Mouse (Mus musculus): ENCODE measurements at regions not wholly inside any gene's neighbourhood (a gene's known extent, or its start where the extent isn't known, plus 50 kb on each side); places are given as distances from the start of the nearest gene placed in this dataset.

DNA sequence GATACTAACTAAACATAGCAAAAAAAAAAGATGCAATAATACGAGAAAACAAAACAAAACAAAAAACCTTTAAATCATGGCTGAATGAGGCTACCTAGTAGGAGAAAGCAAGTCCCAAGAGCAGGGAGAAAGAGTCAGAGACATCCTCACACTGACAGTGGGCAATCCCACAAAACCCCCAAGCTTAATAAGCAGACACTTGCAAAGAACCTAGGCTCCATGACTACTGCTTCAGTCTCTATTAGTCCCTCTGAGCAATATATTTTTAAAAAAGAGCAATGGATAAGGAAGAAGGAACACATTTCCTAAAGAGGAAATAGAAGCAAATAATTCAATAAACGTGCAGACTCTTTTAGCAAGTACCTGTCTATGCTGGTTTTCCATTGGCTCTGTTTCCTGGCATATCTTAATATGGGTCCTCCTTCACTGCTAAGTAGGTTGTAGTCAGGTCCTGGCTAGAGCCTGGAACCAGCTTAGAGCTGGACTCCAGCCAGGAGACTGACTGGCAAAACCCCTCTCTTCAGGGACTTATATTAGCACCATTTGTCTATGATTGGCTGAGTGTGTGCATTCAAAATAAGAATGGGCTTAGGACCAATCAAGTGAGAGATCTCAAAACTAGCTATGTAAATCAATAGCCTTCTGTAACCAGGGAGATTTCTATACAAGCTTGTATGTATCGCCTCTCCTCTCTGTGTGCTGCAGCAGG, 300.5 kb upstream of the Ndn start:
- TF ChIP-seq POLR2A (IDR thresholded peaks at IDR 0.05; ENCODE audit: borderline replicate concordance, extremely low read depth, insufficient read depth, insufficient read length, poor library complexity, severe bottlenecking) (no peak), CTCF (IDR thresholded peaks at IDR 0.05; ENCODE audit: borderline replicate concordance, extremely low read depth, insufficient read depth, insufficient read length) (no peak)

Data from brain, embryonic 14.5 days (tissue).